Comparison of ENCODE assay signal across 8 mouse cellular contexts in genomic region chr1:106151846-106152245, GRCm38 (mm10). TPM values are rescaled to one million over a fixed set of nuclear protein-coding genes. Genes with fewer than 3 reads are reported as not detected.
DNase-seq lines count a peak whose midpoint lies in the region; ATAC-seq and TF ChIP-seq lines count a peak whose summit lies in the region.

No protein-coding gene starts in this region.

- no peak for ATAC-seq in heart, embryonic 12.5 days (ENCODE audit: insufficient number of reproducible peaks, low FRiP score)

- H3K36me3 ChIP-seq in heart, embryonic 12.5 days = no peaks in the 10 kb centered on the region
- no peaks in the 10 kb centered on the region; a peak in 1 of 4 replicates for H3K36me3 ChIP-seq in MEL (ENCODE audit: control insufficient read depth in 1 of 2, insufficient read depth in 2 of 2, low read length in 2 of 2)
- no peaks in the 10 kb centered on the region for H3K36me3 ChIP-seq in megakaryocyte, embryonic 14.5 days (replicated peaks; ENCODE audit: low read length)

- peak; percentile 71 to 94 (median 90) for TF ChIP-seq CTCF in MEL (IDR thresholded peaks at IDR 0.05 in 2 of 3, conservative IDR thresholded peaks at IDR 0.05 in 1 of 3; ENCODE audit: control insufficient read depth in 1 of 3, insufficient read depth in 1 of 3, low read depth in 2 of 3, low read length in 3 of 3, poor library complexity in 1 of 3, severe bottlenecking in 1 of 3)
- no peak for TF ChIP-seq CTCF in cerebellum, adult 2 months (IDR thresholded peaks at IDR 0.05; ENCODE audit: borderline replicate concordance, insufficient read depth, low read depth, low read length)

- no peaks in the 10 kb centered on the region for H3K27me3 ChIP-seq in heart, embryonic 12.5 days (replicated peaks)
- no peaks in the 10 kb centered on the region for H3K27me3 ChIP-seq in MEL (ENCODE audit: control insufficient read depth in 1 of 2, insufficient read depth in 2 of 2, low read length in 2 of 2)
- peaks cover 38% of the 10 kb centered on the region for H3K27me3 ChIP-seq in megakaryocyte, embryonic 14.5 days (replicated peaks)
- no peaks in the 10 kb centered on the region for H3K27me3 ChIP-seq in cerebellum, adult 2 months (ENCODE audit: control insufficient read depth, insufficient read depth, low read length)

- H3K27ac ChIP-seq in heart, embryonic 12.5 days (ENCODE audit: poor library complexity, severe bottlenecking) = no peak overlapping the region
- no peak overlapping the region for H3K27ac ChIP-seq in MEL (ENCODE audit: control insufficient read depth, low read depth, low read length)
- no peak overlapping the region for H3K27ac ChIP-seq in cerebellum, adult 2 months (ENCODE audit: insufficient read depth, low read length)

- H3K4me1 ChIP-seq in heart, embryonic 12.5 days (replicated peaks) = no peaks in the 10 kb centered on the region
- 0 out of 4 replicates have a peak, but pooled peaks cover 0 to 5% of the 10 kb centered on the region in 2 experiments for H3K4me1 ChIP-seq in MEL (ENCODE audit: control insufficient read depth in 1 of 2, insufficient read depth in 2 of 2, low read length in 2 of 2)
- H3K4me1 ChIP-seq in megakaryocyte, embryonic 14.5 days = peaks cover 44% of the 10 kb centered on the region
- peaks cover 3% of the 10 kb centered on the region; the same call in 1 of the 2 replicates for H3K4me1 ChIP-seq in cerebellum, adult 2 months (ENCODE audit: control insufficient read depth, insufficient read depth, low read length)

- no peak overlapping the region for H3K4me3 ChIP-seq in heart, embryonic 12.5 days
- H3K4me3 ChIP-seq in MEL (ENCODE audit: control insufficient read depth in 1 of 2, insufficient read depth in 1 of 2, low read depth in 2 of 2, low read length in 2 of 2) = peak overlapping the region in 1 of 2 experiments; percentile 22; a peak in 2 of 4 replicates
- peak overlapping the region; percentile 38 for H3K4me3 ChIP-seq in megakaryocyte, embryonic 14.5 days (replicated peaks)
- H3K4me3 ChIP-seq in cerebellum, adult 2 months (replicated peaks; ENCODE audit: insufficient read depth, low read depth, low read length) = no peak overlapping the region

- TF ChIP-seq RAD21 in MEL (IDR thresholded peaks at IDR 0.05; ENCODE audit: low read depth, low read length) = peak; percentile 92

- peak; percentile 40 to 50 for DNase-seq in heart, postnatal 10 days
- DNase-seq in MEL (ENCODE audit: low read depth, low spot score) = peak; percentile 90
- peak; percentile 29 to 37 for DNase-seq in heart, postnatal 14 days
- DNase-seq in cerebellum, postnatal 25 days = no peak
- no peak for DNase-seq in cerebellum, adult 2 months
- DNase-seq in urinary bladder, postnatal 10 days (ENCODE audit: low spot score) = no peak

- no peak overlapping the region for H3K9ac ChIP-seq in heart, embryonic 12.5 days
- 0 out of 2 replicates have a peak overlapping the region, but pooled peaks have one; percentile 17 for H3K9ac ChIP-seq in MEL (ENCODE audit: control insufficient read depth, low read depth, low read length, poor library complexity, severe bottlenecking)

- no peaks in the 10 kb centered on the region for H3K79me2 ChIP-seq in MEL (ENCODE audit: control insufficient read depth, insufficient read depth, low read length, poor library complexity)

- WGBS in heart, embryonic 12.5 days = 79% methylated on average over 12 of the region's 12 CpGs
- 87% methylated on average over 12 of the region's 12 CpGs for WGBS in cerebellum, adult 2 months

- intact Hi-C loops in heart, postnatal 10 days (cut with DNase I) = no loop called here
- intact Hi-C loops in heart, postnatal 14 days (cut with DNase I) = loop anchor here (5.0 kb wide), 1 partner anchor 80 kb away; no protein-coding TSS in a partner anchor

- TF ChIP-seq POLR2A in MEL (IDR thresholded peaks at IDR 0.05; ENCODE audit: control insufficient read depth in 1 of 2, insufficient read depth in 1 of 2, low read depth in 1 of 2, low read length in 2 of 2, poor library complexity in 1 of 2) = no peak
- TF ChIP-seq POLR2A in cerebellum, adult 2 months (IDR thresholded peaks at IDR 0.05; ENCODE audit: borderline replicate concordance, insufficient read depth, low read length) = no peak

- no peak overlapping the region for H3K4me2 ChIP-seq in heart, embryonic 12.5 days

- no peaks in the 10 kb centered on the region for H3K9me3 ChIP-seq in heart, embryonic 12.5 days (replicated peaks)
- no peaks in the 10 kb centered on the region for H3K9me3 ChIP-seq in MEL (replicated peaks; ENCODE audit: insufficient read depth, low read length)
- peaks cover 11% of the 10 kb centered on the region for H3K9me3 ChIP-seq in megakaryocyte, embryonic 14.5 days

- no peak; a peak in 1 of 4 replicates for TF ChIP-seq EP300 in MEL (IDR thresholded peaks at IDR 0.05; ENCODE audit: low read depth in 1 of 2, low read length in 2 of 2)

TF ChIP-seq in MEL, 35 proteins besides CTCF, POLR2A, EP300 and RAD21:
- TF ChIP-seq JUND (IDR thresholded peaks at IDR 0.05; ENCODE audit: low read depth, low read length) (no peak), ETS1 (IDR thresholded peaks at IDR 0.05; ENCODE audit: low read depth, low read length) (peak; percentile 51; the same call in 1 of the 2 replicates), POLR2AphosphoS2 (IDR thresholded peaks at IDR 0.05; ENCODE audit: low read length) (no peak), MXI1 (IDR thresholded peaks at IDR 0.05; ENCODE audit: low read depth, low read length) (no peak), USF2 (IDR thresholded peaks at IDR 0.05; ENCODE audit: borderline replicate concordance in 1 of 2, insufficient read depth in 1 of 2, low read depth in 1 of 2, low read length in 2 of 2) (no peak), MAX (IDR thresholded peaks at IDR 0.05; ENCODE audit: low read length) (no peak), NRF1 (IDR thresholded peaks at IDR 0.05; ENCODE audit: insufficient read depth, low read depth, low read length, poor library complexity, severe bottlenecking) (no peak), USF1 (IDR thresholded peaks at IDR 0.05; ENCODE audit: low read depth, low read length) (no peak), MYC (IDR thresholded peaks at IDR 0.05; ENCODE audit: low read depth, low read length) (peak; percentile 60; the same call in 1 of the 2 replicates), ZC3H11A (IDR thresholded peaks at IDR 0.05; ENCODE audit: low read depth, low read length) (peak; percentile 89), SMC3 (IDR thresholded peaks at IDR 0.05; ENCODE audit: low read depth, low read length) (peak; percentile 89), MEF2A (IDR thresholded peaks at IDR 0.05; ENCODE audit: extremely low read depth, insufficient replicate concordance, low read depth, low read length, poor library complexity, severe bottlenecking) (peak; percentile 68; the same call in 1 of the 2 replicates), KAT2A (conservative IDR thresholded peaks at IDR 0.05; ENCODE audit: low read depth, low read length) (no peak), ZKSCAN1 (IDR thresholded peaks at IDR 0.05; ENCODE audit: low read depth, low read length) (no peak), ZNF384 (IDR thresholded peaks at IDR 0.05; ENCODE audit: low read depth, low read length) (no peak), MAFK (IDR thresholded peaks at IDR 0.05; ENCODE audit: borderline replicate concordance, low read depth, low read length) (no peak), RCOR1 (IDR thresholded peaks at IDR 0.05; ENCODE audit: low read depth, low read length) (no peak), HCFC1 (IDR thresholded peaks at IDR 0.05; ENCODE audit: low read depth, low read length) (no peak), SIN3A (IDR thresholded peaks at IDR 0.05; ENCODE audit: low read length) (peak; percentile 43; the same call in 1 of the 2 replicates), E2F4 (IDR thresholded peaks at IDR 0.05; ENCODE audit: borderline replicate concordance, low read depth, low read length) (no peak), CHD1 (IDR thresholded peaks at IDR 0.05; ENCODE audit: low read depth, low read length) (no peak), UBTF (IDR thresholded peaks at IDR 0.05; ENCODE audit: borderline replicate concordance, insufficient read depth, low read depth, low read length) (no peak), ZMIZ1 (IDR thresholded peaks at IDR 0.05; ENCODE audit: low read depth, low read length) (no peak), GABPA (IDR thresholded peaks at IDR 0.05; ENCODE audit: low read depth, low read length) (no peak), CHD2 (IDR thresholded peaks at IDR 0.05; ENCODE audit: low read length) (no peak), TBP (IDR thresholded peaks at IDR 0.05; ENCODE audit: low read depth, low read length) (no peak), TCF12 (IDR thresholded peaks at IDR 0.05; ENCODE audit: low read depth, low read length) (peak; percentile 43; the same call in 1 of the 2 replicates), ELF1 (IDR thresholded peaks at IDR 0.05; ENCODE audit: low read depth, low read length) (0 out of 2 replicates have a peak, but pooled peaks have one; percentile 8), TAL1 (IDR thresholded peaks at IDR 0.05; ENCODE audit: low read length) (no peak), GATA1 (IDR thresholded peaks at IDR 0.05; ENCODE audit: low read depth, low read length) (peak; percentile 80), MAZ (IDR thresholded peaks at IDR 0.05; ENCODE audit: low read depth, low read length) (no peak), NELFE (IDR thresholded peaks at IDR 0.05; ENCODE audit: low read depth, low read length) (no peak), POLR2AphosphoS5 (IDR thresholded peaks at IDR 0.05; ENCODE audit: borderline replicate concordance, low read depth, low read length) (no peak), MYB (IDR thresholded peaks at IDR 0.05; ENCODE audit: low read depth, low read length) (no peak), BHLHE40 (IDR thresholded peaks at IDR 0.05; ENCODE audit: borderline replicate concordance, low read depth, low read length) (no peak)

RNA-seq across cellular contexts. Expression of gene Phlpp1, which starts 19.7 kb away (rescaled TPM):
- 10 to 100 TPM; 22.4 to 23.5 TPM for total RNA-seq in heart, postnatal 10 days (2021)
- polyA plus RNA-seq in heart, embryonic 12.5 days (2016; fragmentation: Nextera tagmentation; extraction: Ambion mirVana) = 4.4 and 4.8 TPM in 2 replicates
- total RNA-seq in MEL (2012; rRNA removed) = 5.0 and 5.8 TPM in 2 replicates
- polyA plus RNA-seq in MEL (2012; ENCODE audit: insufficient read depth in 1 of 2, insufficient read length in 2 of 2, low read depth in 1 of 2, low replicate concordance in 2 of 2, missing spikeins in 1 of 2) = 1 to 10 TPM in 1 of 2 experiments, not detected in 1; 9.4 TPM
- 10 to 100 TPM; 19.7 TPM for total RNA-seq in heart, postnatal 14 days (2021)
- polyA plus RNA-seq in megakaryocyte, embryonic 14.5 days (2012; ENCODE audit: insufficient read depth, low replicate concordance) = 0.67 and 2.4 TPM in 2 replicates
- polyA plus RNA-seq in cerebellum, adult 2 months (2012; rRNA removed) = 56.1 and 59.2 TPM in 2 replicates

Comparison
In these comparisons a context has a peak if more than half of its experiments do, and no peak if none do; other contexts are left out.
1. DNase-seq: peak in heart, postnatal 10 days (2 of 2), MEL (single experiment) and heart, postnatal 14 days (2 of 2); none in cerebellum, postnatal 25 days (0 of 2), cerebellum, adult 2 months (0 of 2) and urinary bladder, postnatal 10 days (single experiment).